Mouse (Mus musculus): ENCODE measurements at regions not wholly inside any gene's neighbourhood (a gene's known extent, or its start where the extent isn't known, plus 50 kb on each side); places are given as distances from the start of the nearest gene placed in this dataset.
"Not testable (repeated sequence)": the region's sequence is repeated elsewhere in the genome, so short reads cannot be mapped to it uniquely, and the experiment has no call there.

DNA sequence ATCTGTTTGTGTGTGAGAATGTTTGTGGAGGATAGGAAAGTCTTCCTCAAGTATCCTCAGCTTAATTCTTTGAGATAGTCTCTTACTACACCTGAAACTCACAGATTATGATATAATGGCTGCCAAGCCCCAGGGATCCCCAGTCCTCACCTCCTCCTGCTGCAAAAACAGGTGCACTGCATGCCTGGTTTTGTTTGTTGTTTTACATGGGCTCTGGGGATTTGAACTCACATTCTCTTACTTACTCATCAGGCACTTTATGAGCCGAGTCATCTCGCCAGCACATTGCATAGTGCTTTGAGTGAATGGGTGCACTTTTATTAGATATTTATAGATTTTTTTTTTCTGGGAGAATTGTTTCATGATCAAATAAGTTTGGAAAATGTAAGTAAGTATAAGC, 56.3 kb downstream of the Mterf1b start:
- no peak for TF ChIP-seq GATA1 (IDR thresholded peaks at IDR 0.05; ENCODE audit: borderline replicate concordance, low read length)
- no peak for TF ChIP-seq POLR2AphosphoS5 (IDR thresholded peaks at IDR 0.05; ENCODE audit: insufficient replicate concordance, low read depth, low read length)
- no peak for TF ChIP-seq TAL1 (conservative IDR thresholded peaks at IDR 0.05; ENCODE audit: low read depth, low read length)
- TF ChIP-seq GATA2 (IDR thresholded peaks at IDR 0.05; ENCODE audit: borderline replicate concordance, low read depth, low read length): no peak
- TF ChIP-seq CTCF (IDR thresholded peaks at IDR 0.05; ENCODE audit: low read depth, low read length): no peak
- H3K36me3 ChIP-seq (replicated peaks): no peaks in the 10 kb centered on the region
- H3K27me3 ChIP-seq (ENCODE audit: insufficient read depth, low read length): no peaks in the 10 kb centered on the region
- no peak for DNase-seq (ENCODE audit: low spot score)
- H3K4me3 ChIP-seq (ENCODE audit: low read depth, low read length): no peak overlapping the region
- ATAC-seq (ENCODE audit: extremely low read depth, insufficient number of reproducible peaks, low FRiP score, poor library complexity, severe bottlenecking): no peak
- H3K4me1 ChIP-seq (ENCODE audit: insufficient read depth, low read depth, low read length): no peaks in the 10 kb centered on the region
- no peaks in the 10 kb centered on the region for H3K9me3 ChIP-seq (replicated peaks)

DNA sequence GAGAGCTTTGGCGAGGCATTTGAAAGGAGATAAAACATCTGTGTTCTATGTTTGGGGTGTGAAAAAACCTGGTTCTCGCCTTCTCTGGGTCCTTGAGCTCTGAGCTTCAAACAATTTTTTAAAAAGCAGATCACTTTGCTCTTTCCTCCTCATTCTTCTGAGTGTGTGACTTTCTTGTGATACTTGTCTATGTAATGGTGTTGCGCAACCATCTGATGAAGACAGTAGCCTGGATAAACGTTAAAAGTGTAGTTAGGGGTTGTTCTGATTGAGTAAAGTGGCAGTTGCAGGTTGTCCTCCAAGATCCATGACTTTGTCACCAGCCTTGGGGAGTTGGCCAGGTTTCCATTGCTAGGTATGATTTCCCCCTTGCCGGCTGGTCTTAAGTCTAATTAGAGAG, 62.1 kb downstream of the Mterf1b start:
- not testable (repeated sequence) for H3K9me3 ChIP-seq (replicated peaks); DNase-seq (ENCODE audit: low spot score); H3K27me3 ChIP-seq (ENCODE audit: insufficient read depth, low read length)

DNA sequence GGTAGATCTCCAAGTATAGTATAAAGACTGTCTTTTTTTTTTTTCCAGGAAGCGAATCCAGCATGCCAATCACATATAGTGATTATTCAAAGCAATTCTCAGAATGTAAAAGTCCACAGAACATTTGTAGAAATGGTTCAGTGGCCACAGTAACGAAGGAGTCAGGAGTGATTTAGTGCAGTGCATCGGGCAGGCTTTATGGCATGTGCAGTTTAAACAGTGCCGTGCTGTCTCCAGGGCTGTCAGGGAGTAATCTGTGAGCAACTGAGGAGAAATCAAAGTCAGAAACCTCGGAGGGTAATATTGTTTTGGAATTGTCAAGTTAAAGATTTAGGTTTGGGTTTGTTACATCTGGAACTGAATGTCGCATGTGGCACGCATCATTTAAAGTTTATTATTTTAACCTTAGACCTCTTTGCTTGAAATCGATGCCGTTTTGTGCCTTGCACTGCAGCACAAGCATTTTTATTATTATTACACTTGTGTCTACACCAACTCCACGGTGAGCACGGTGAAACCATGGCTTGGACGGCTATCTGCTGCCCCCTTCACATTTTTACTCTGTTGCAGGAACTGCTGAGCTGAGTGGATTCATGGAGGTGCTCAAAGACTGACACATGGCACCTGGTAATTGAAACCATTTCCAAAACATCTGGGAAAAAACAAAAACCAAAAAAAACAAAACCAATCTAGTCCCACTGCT, 65.0 kb downstream of the Mterf1b start:
- DNase-seq (ENCODE audit: low spot score) (no peak), ATAC-seq (ENCODE audit: extremely low read depth, insufficient number of reproducible peaks, low FRiP score, poor library complexity, severe bottlenecking) (no peak)
- H3K27me3 ChIP-seq (ENCODE audit: insufficient read depth, low read length): no peaks in the 10 kb centered on the region
- H3K4me1 ChIP-seq (ENCODE audit: insufficient read depth, low read depth, low read length): no peaks in the 10 kb centered on the region
- no peak for TF ChIP-seq POLR2AphosphoS5 (IDR thresholded peaks at IDR 0.05; ENCODE audit: insufficient replicate concordance, low read depth, low read length)
- TF ChIP-seq TAL1 (conservative IDR thresholded peaks at IDR 0.05; ENCODE audit: low read depth, low read length): no peak
- TF ChIP-seq GATA2 (IDR thresholded peaks at IDR 0.05; ENCODE audit: borderline replicate concordance, low read depth, low read length): no peak
- no peak for TF ChIP-seq GATA1 (IDR thresholded peaks at IDR 0.05; ENCODE audit: borderline replicate concordance, low read length)
- no peak for TF ChIP-seq CTCF (IDR thresholded peaks at IDR 0.05; ENCODE audit: low read depth, low read length)
- H3K36me3 ChIP-seq (replicated peaks): no peaks in the 10 kb centered on the region
- H3K9me3 ChIP-seq (replicated peaks): no peaks in the 10 kb centered on the region
- no peak overlapping the region for H3K4me3 ChIP-seq (ENCODE audit: low read depth, low read length)

More for the DNA sequence above, 62.1 kb downstream of the Mterf1b start:
- H3K36me3 ChIP-seq (replicated peaks); H3K4me1 ChIP-seq (ENCODE audit: insufficient read depth, low read depth, low read length); ATAC-seq (ENCODE audit: extremely low read depth, insufficient number of reproducible peaks, low FRiP score, poor library complexity, severe bottlenecking); H3K4me3 ChIP-seq (ENCODE audit: low read depth, low read length): not testable (repeated sequence)

DNA sequence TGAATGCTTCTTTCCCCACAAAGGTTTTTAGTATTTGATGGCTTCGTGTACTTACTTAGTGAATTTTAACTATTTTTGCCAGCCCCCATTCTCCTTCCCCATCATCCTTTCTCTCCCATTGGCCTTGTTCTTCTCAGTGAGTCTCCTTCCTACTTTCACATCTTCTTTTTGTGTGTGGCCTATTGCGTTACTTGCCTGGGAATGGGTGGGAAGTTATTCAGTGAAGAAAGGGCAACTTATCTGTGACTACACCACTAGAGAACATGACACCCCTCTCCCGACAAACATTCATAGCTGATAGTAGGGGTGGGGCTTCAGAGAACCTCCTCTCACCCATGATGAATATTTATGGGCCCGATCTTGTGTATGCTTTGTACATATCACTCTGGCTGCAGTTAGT, 67.1 kb downstream of the Mterf1b start:
- H3K27me3 ChIP-seq (ENCODE audit: insufficient read depth, low read length): no peaks in the 10 kb centered on the region
- no peak overlapping the region for H3K4me3 ChIP-seq (ENCODE audit: low read depth, low read length)
- H3K9me3 ChIP-seq (replicated peaks): no peaks in the 10 kb centered on the region
- H3K36me3 ChIP-seq (replicated peaks): no peaks in the 10 kb centered on the region
- ATAC-seq (ENCODE audit: extremely low read depth, insufficient number of reproducible peaks, low FRiP score, poor library complexity, severe bottlenecking): no peak
- no peak for DNase-seq (ENCODE audit: low spot score)
- H3K4me1 ChIP-seq (ENCODE audit: insufficient read depth, low read depth, low read length): no peaks in the 10 kb centered on the region
- no peak for TF ChIP-seq TAL1 (conservative IDR thresholded peaks at IDR 0.05; ENCODE audit: low read depth, low read length)
- no peak for TF ChIP-seq CTCF (IDR thresholded peaks at IDR 0.05; ENCODE audit: low read depth, low read length)
- TF ChIP-seq POLR2AphosphoS5 (IDR thresholded peaks at IDR 0.05; ENCODE audit: insufficient replicate concordance, low read depth, low read length): no peak
- no peak for TF ChIP-seq GATA2 (IDR thresholded peaks at IDR 0.05; ENCODE audit: borderline replicate concordance, low read depth, low read length)
- TF ChIP-seq GATA1 (IDR thresholded peaks at IDR 0.05; ENCODE audit: borderline replicate concordance, low read length): no peak

- DNase-seq (ENCODE audit: low spot score): no peak
- ATAC-seq (ENCODE audit: extremely low read depth, insufficient number of reproducible peaks, low FRiP score, poor library complexity, severe bottlenecking): no peak
- Histone ChIP-seq H3K27me3 (ENCODE audit: insufficient read depth, low read length) (no peaks in the 10 kb centered on the region), H3K36me3 (replicated peaks) (no peaks in the 10 kb centered on the region), H3K9me3 (replicated peaks) (no peaks in the 10 kb centered on the region), H3K4me3 (ENCODE audit: low read depth, low read length) (no peak overlapping the region), H3K4me1 (ENCODE audit: insufficient read depth, low read depth, low read length) (no peaks in the 10 kb centered on the region)
- no peak for TF ChIP-seq GATA2 (IDR thresholded peaks at IDR 0.05; ENCODE audit: borderline replicate concordance, low read depth, low read length)
- TF ChIP-seq POLR2AphosphoS5 (IDR thresholded peaks at IDR 0.05; ENCODE audit: insufficient replicate concordance, low read depth, low read length): no peak
- peak; percentile 55 for TF ChIP-seq CTCF (IDR thresholded peaks at IDR 0.05; ENCODE audit: low read depth, low read length)
These were observed 70.5 kb downstream of the Mterf1b start for GRCm38 (mm10) chr5:4262666-4263065.

- no peaks in the 10 kb centered on the region for H3K4me1 ChIP-seq (ENCODE audit: insufficient read depth, low read depth, low read length)
- H3K27me3 ChIP-seq (ENCODE audit: insufficient read depth, low read length): no peaks in the 10 kb centered on the region
- no peaks in the 10 kb centered on the region for H3K9me3 ChIP-seq (replicated peaks)
- H3K36me3 ChIP-seq (replicated peaks): no peaks in the 10 kb centered on the region
- H3K4me3 ChIP-seq (ENCODE audit: low read depth, low read length): no peak overlapping the region
- TF ChIP-seq GATA1 (IDR thresholded peaks at IDR 0.05; ENCODE audit: borderline replicate concordance, low read length): no peak
- no peak for TF ChIP-seq CTCF (IDR thresholded peaks at IDR 0.05; ENCODE audit: low read depth, low read length)
- TF ChIP-seq TAL1 (conservative IDR thresholded peaks at IDR 0.05; ENCODE audit: low read depth, low read length): no peak
- no peak for TF ChIP-seq GATA2 (IDR thresholded peaks at IDR 0.05; ENCODE audit: borderline replicate concordance, low read depth, low read length)
- no peak for TF ChIP-seq POLR2AphosphoS5 (IDR thresholded peaks at IDR 0.05; ENCODE audit: insufficient replicate concordance, low read depth, low read length)
- DNase-seq (ENCODE audit: low spot score) (no peak), ATAC-seq (ENCODE audit: extremely low read depth, insufficient number of reproducible peaks, low FRiP score, poor library complexity, severe bottlenecking) (no peak)
These were observed 71.5 kb downstream of the Mterf1b start for GRCm38 (mm10) chr5:4263560-4264160.

Measured in G1E (cell line).